Mouse (Mus musculus) gastrocnemius, postnatal 25 days (tissue): ENCODE data around the gene Abca6. TPM values are rescaled to one million over a fixed set of nuclear protein-coding genes. Genes with fewer than 3 reads are reported as not detected.
A peak's percentile ranks its signal among the peaks of the same experiment; 100 is the strongest.

Experiments used
- DNase-seq: peaks from one replicate; pipeline ENCODE4 v3.0.0; 2022
- total RNA-seq, 2 experiments: library from RNA; stranded (reverse); gene quantifications; 1 replicate in 1 of 2; 2 replicates in 1 of 2; pipeline ENCODE4 v1.2.3; 2021

The Abca6 gene
- total RNA-seq, 2 experiments from 2014 or later = 2.1 to 2.5 TPM

GRCm38 (mm10) chr11:110196561-110197306, 54.8 kb downstream of the Abca6 start:
- DNase-seq = no peak

- DNase-seq = no peak
Observed at GRCm38 (mm10) chr11:110195310-110195709, 56.3 kb downstream of the Abca6 start.

GRCm38 (mm10) chr11:110171212-110171611, 80.4 kb downstream of the Abca6 start:
- no peak for DNase-seq

- peak; percentile 31 for DNase-seq
Observed at GRCm38 (mm10) chr11:110167459-110168251, 83.9 kb downstream of the Abca6 start, which contains the start of gene Abca9. Gene Abca9 (minus strand): TSS chr11:110168196.

GRCm38 (mm10) chr11:110165822-110166221, 85.8 kb downstream of the Abca6 start:
- DNase-seq = no peak

GRCm38 (mm10) chr11:110165409-110165808, 86.2 kb downstream of the Abca6 start:
- no peak for DNase-seq

- no peak for DNase-seq
Observed at GRCm38 (mm10) chr11:110157059-110157458, 94.5 kb downstream of the Abca6 start.

- no peak for DNase-seq
Observed at GRCm38 (mm10) chr11:110155985-110156384, 95.6 kb downstream of the Abca6 start.

- DNase-seq = no peak
Observed at GRCm38 (mm10) chr11:110147640-110148039, 103.9 kb downstream of the Abca6 start.

- no peak for DNase-seq
Observed at GRCm38 (mm10) chr11:110145421-110145820, 106.2 kb downstream of the Abca6 start.

GRCm38 (mm10) chr11:110130760-110131159, 120.8 kb downstream of the Abca6 start:
- DNase-seq = no peak

Other genes with a start within 250 kb of the Abca6 start
- 10 to 100 TPM; 28.7 to 31.4 TPM for gene Abca8a, start 155.8 kb downstream of the Abca6 start, total RNA-seq
- 10 to 100 TPM in 1 of 2 experiments, 1 to 10 TPM in 1; 9.2 to 10.2 TPM for gene Abca9, start 83.6 kb downstream of the Abca6 start, total RNA-seq
- 1 to 10 TPM; 5.8 to 9.0 TPM for gene Abca5, start 85.9 kb upstream of the Abca6 start, total RNA-seq
- 10 to 100 TPM; 42.0 to 42.1 TPM for gene Map2k6, start 147.3 kb upstream of the Abca6 start, total RNA-seq